Mouse (Mus musculus): Measurements from ENCODE around the gene Slc9a1.

Slc9a1 gene

GRCm38 (mm10) chr4:133439460-133440376 is 70.2 kb downstream of the Slc9a1 start:
- peak; percentile 45 for DNase-seq (ENCODE audit: low spot score)

GRCm38 (mm10) chr4:133440377-133440795 is 70.9 kb downstream of the Slc9a1 start:
- no peak for DNase-seq (ENCODE audit: low spot score)

- DNase-seq (ENCODE audit: low spot score) = no peak
These were observed 72.7 kb downstream of the Slc9a1 start for GRCm38 (mm10) chr4:133442194-133442593.

- no peak for DNase-seq (ENCODE audit: low spot score)
These were observed 73.6 kb downstream of the Slc9a1 start for GRCm38 (mm10) chr4:133443085-133443484.

- no peak for DNase-seq (ENCODE audit: low spot score)
These were observed 76.2 kb downstream of the Slc9a1 start for GRCm38 (mm10) chr4:133445727-133446126.

DNA sequence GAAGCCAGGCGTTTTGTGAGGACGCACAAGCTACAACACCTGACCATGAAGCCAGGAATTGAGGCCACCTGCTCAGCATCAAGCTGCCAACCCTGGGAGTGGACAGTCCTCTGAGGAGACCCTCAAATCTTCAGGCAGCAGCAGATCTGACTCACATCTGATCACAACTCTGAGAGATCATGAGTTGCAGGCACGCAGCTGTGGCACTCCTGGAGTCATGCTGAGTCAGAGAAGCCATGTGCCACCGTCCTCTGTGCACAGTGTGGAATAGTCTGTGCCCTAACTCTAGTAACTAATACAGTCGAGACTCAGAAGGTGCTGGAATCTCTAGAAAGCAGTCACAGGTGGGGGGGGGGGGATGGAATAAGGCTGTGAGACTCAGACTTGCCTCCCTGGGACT is 77.9 kb downstream of the Slc9a1 start:
- no peak for DNase-seq (ENCODE audit: low spot score)

DNA sequence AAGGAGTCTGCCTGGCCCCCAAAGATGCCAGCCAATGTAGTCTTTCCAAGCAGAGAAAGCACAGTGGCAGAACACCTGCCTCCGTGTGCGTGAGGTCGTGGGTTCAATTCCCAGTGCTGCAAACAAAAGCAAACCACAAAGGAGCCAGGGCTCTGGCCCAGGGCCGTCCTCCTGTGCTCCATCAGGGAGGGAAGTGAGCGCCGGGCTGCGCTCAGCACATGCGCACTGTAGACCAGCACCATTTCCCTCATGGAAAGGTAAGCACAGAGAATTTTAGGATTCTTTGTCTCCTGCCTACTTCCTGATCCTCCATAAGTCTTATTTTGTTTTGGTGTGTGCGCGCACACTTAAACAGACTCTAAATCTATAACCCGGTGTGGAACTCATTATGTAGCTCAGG is 78.5 kb downstream of the Slc9a1 start:
- DNase-seq (ENCODE audit: low spot score) = no peak

GRCm38 (mm10) chr4:133448708-133449388 is 79.3 kb downstream of the Slc9a1 start:
- no peak for DNase-seq (ENCODE audit: low spot score)

- DNase-seq (ENCODE audit: low spot score) = no peak
These were observed 80.2 kb downstream of the Slc9a1 start for GRCm38 (mm10) chr4:133449726-133450125.

DNA sequence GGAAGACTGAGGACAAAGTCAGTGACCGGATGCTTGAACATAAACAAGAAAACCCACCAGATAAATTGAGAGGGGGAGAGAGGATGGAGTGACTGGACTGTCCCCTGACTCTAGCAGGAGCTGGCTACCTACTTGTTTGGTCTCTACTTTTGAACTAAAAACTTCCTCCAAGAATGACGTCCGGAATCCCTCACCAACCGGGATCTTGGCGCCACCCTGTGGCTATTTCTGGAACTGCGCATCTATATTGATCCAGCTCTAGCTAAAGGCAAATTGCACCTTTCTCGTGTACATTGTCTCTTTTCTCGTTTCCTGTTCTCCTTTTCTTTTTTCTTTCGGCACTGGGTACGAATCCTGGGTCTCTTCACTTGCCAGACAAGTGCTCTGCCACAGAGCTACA is 82.0 kb downstream of the Slc9a1 start:
- DNase-seq (ENCODE audit: low spot score) = no peak

GRCm38 (mm10) chr4:133452433-133452832 is 82.9 kb downstream of the Slc9a1 start:
- DNase-seq (ENCODE audit: low spot score) = no peak

- DNase-seq (ENCODE audit: low spot score) = no peak
These were observed 88.5 kb downstream of the Slc9a1 start for GRCm38 (mm10) chr4:133458044-133458443.

DNA sequence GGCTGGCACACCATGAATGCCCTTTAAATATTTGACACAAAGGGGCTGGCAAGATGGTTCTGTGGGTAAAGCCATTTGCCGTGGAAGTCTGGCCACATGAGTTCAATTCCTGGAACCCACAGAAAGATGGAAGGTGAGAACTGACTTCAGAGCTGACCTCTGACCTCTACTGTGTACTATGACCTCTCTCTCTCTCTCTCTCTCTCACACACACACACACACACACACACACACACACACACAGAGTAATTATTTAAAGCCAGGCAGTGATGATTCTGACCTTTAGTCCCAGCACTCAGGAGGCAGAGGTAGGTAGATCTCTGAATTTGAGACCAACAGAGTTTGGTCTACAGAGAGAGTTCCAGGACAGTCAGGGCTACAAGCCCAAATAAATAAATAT is 90.5 kb downstream of the Slc9a1 start:
- DNase-seq (ENCODE audit: low spot score) = no peak

DNA sequence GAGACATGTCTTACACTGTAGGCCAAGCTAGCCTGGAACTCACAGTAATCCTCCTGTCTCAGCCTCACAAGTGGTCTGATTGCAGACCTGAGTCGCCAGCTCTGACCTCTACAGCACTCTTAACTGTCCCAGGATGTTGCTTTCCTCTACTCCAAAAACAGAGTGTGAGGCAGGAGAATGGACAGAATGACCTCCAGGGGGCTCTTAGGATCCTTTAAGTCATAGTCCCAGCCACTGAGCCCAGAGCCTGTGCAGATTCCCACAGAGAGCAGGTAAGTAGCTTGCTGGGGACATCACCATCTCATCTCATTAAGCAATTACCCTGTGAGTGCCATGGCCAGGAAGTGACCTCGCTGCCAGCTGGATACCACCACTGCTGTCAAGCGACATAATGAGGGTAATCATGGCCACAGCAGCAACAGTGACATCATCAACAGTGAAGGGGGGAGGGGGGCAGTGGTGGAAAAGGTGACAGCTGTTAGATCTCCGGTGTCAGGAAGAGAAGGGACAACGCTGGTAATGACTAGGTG is 91.4 kb downstream of the Slc9a1 start:
- DNase-seq (ENCODE audit: low spot score) = no peak

- DNase-seq (ENCODE audit: low spot score) = no peak
These were observed 91.9 kb downstream of the Slc9a1 start for GRCm38 (mm10) chr4:133461362-133461761.

DNA sequence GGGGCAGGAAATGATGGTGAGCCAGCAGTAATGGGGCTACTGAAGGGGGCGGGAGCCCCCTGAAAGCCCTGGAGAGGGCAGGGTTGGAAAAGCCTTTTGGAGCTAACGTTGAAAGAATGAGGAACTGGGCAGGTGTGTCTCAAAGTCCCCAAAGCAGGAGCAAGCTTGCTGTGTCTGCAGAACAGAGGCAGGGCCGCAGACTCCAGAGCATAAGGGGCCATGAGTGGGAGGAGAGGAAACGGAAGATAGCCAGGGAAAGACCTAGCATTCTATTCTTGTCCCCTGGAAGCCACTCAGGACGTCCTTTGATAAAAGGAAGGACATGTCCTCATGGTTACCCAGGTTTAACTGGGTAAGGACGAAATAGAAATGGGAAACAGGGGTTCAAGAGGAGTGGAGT is 93.7 kb downstream of the Slc9a1 start:
- no peak for DNase-seq (ENCODE audit: low spot score)

DNA sequence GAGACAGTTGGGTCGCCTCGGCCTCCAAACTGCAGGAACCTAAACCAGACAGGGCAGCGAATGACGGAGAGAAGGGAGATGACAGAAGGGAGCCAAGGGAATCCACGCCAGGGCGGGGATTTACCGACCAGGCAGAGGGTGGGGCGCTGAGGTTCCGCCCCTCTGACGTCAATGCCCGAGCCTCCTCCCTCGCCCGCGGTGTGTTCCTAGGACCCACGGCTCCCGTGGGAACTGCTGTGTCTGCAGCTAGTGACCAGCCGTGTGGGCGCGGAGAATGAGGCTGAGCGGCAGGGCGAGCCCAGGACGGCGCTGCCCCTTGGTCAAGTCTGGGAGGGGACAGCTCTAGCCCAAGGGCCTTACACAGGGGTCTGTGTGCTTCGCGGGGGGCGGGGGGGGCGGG is 98.6 kb downstream of the Slc9a1 start:
- peak; percentile 65 for DNase-seq (ENCODE audit: low spot score)

GRCm38 (mm10) chr4:133469122-133469521 is 99.6 kb downstream of the Slc9a1 start:
- no peak for DNase-seq (ENCODE audit: low spot score)

DNA sequence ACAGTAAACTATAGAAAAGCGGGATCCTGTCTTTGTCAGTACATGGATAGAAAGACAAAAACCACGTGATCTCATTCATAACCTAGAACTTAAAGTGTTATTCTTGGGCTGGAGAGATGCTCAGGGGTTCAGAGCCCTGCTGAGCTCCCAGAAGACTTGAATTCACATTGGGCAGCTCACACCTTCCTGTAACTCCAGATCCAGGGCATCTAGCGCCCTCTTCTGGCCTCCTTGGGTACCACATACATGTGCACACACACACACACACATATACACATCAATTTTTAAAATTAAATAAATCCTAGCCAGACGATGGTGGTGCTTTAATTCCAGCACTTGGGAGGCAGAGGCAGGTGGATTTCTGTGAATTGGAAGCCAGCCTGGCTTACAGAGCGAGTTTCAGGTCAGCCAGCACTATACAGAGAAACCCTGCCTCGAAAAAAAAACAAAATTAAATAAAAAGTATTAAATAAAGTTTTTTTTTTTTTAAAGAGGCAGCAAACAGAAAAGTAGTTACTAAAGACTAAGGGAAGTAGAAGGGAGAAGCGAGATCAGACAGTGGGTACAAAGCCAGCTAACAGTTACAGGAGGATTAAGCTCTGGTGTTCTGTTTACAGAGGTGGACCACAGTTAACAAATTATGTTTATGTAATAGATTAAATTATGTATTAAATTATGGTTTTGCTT is 101.8 kb downstream of the Slc9a1 start:
- DNase-seq (ENCODE audit: low spot score) = no peak

Measured in ovary, adult 18-20 months (tissue).